Mouse (Mus musculus) lung, postnatal 0 days (tissue): ENCODE measurements at regions not wholly inside any gene's neighbourhood (a gene's known extent, or its start where the extent isn't known, plus 50 kb on each side); places are given as distances from the start of the nearest gene placed in this dataset.

Experiments used
- CTCF ChIP-seq: IDR thresholded peaks from 2 replicates; pipeline ENCODE4 v1.5.1; 2016; ENCODE audit warnings: antibody characterized with exemption, mild to moderate bottlenecking
- EP300 ChIP-seq: IDR thresholded peaks from 2 replicates; pipeline ENCODE4 v1.6.1; 2016; ENCODE audit warnings: antibody characterized with exemption, mild to moderate bottlenecking, control low read depth

DNA sequence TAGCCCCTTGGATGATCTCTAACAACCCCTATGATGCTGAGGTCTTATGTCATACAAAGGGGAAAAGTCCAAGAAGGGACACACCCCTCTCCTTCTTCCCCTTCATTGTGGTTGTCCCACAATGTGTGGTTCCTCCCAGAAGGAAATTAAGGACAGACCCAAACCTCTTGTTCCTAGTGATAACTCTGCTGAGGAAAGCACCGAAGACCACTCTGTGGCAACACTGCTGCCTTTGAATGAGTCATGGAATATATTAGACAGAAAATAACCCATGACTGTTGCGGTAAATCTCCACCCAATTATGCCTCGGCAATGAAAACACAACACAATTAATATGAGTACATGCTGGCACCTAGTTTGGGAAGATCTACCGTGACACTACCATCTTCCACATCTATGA, 89.4 kb upstream of the Zdhhc15 start:
- TF ChIP-seq CTCF: no peak
- TF ChIP-seq EP300: no peak
